In genomic region chr7:122381560-122381959, GRCm38 (mm10) we compare ENCODE assay signal across 22 mouse cellular contexts.
DNase-seq lines count a peak whose midpoint lies in the region; ATAC-seq lines count a peak whose summit lies in the region.
"Had no signal": no experiment of that assay in that cellular context is flagged by ENCODE, and none has a peak within 500 bp of the region (broad histone marks: within the 10 kb centered on the region; RNA-seq: fewer than 3 reads in every experiment).

No protein-coding gene starts in this region.

- no peaks in the 10 kb centered on the region for H3K27me3 ChIP-seq in midbrain, embryonic 11.5 days (ENCODE audit: control insufficient read depth, insufficient read depth, low read length)
- H3K27me3 ChIP-seq in midbrain, embryonic 10.5 days (ENCODE audit: low read depth, poor library complexity, severe bottlenecking), result no peaks in the 10 kb centered on the region
- H3K27me3 ChIP-seq: embryonic facial prominence, embryonic 15.5 days; limb, embryonic 13.5 days; liver, embryonic 15.5 days; neural tube, embryonic 13.5 days had no signal

- no peak for ATAC-seq in midbrain, embryonic 11.5 days (ENCODE audit: low FRiP score)
- ATAC-seq in frontal cortex, adult (ENCODE audit: low TSS enrichment), result no peak

- peak; percentile 56 for DNase-seq in cerebellum, adult 11-12 months
- DNase-seq in cerebellum, postnatal 4 days (ENCODE audit: low spot score in 2 of 2), result no peak
- peak; percentile 17 for DNase-seq in midbrain, embryonic 11.5 days (ENCODE audit: low spot score, missing footprints)
- DNase-seq in midbrain, embryonic 10.5 days (ENCODE audit: low spot score), result no peak
- peak; percentile 13 for DNase-seq in embryo, embryonic 10.5 days (ENCODE audit: low spot score)
- peak; percentile 61 for DNase-seq in thymus, postnatal 4 days
- DNase-seq in testis, postnatal 10 days (ENCODE audit: low spot score), result no peak
- DNase-seq: adrenal gland, postnatal 10 days; gastrocnemius, postnatal 14 days; heart, adult 2 months; kidney, adult 11 months; lung, postnatal 10 days; right cerebral cortex, postnatal 25 days had no signal

- no peak overlapping the region for H3K4me2 ChIP-seq in midbrain, embryonic 11.5 days
- H3K4me2 ChIP-seq: embryonic facial prominence, embryonic 15.5 days; hindbrain, embryonic 14.5 days; limb, embryonic 13.5 days; liver, embryonic 15.5 days; neural tube, embryonic 13.5 days had no signal

- H3K9ac ChIP-seq in midbrain, embryonic 11.5 days (ENCODE audit: low read length), result no peak overlapping the region
- H3K9ac ChIP-seq: embryonic facial prominence, embryonic 15.5 days; hindbrain, embryonic 14.5 days; limb, embryonic 13.5 days; liver, embryonic 15.5 days; neural tube, embryonic 13.5 days had no signal

- WGBS in midbrain, embryonic 11.5 days, result 58% methylated on average over 10 of the region's 10 CpGs
- WGBS in midbrain, embryonic 10.5 days, result 75% methylated on average over 10 of the region's 10 CpGs

- H3K9me3 ChIP-seq in midbrain, embryonic 11.5 days (ENCODE audit: control insufficient read depth, low read length), result no peaks in the 10 kb centered on the region
- no peaks in the 10 kb centered on the region for H3K9me3 ChIP-seq in midbrain, embryonic 10.5 days (replicated peaks)
- H3K9me3 ChIP-seq: embryonic facial prominence, embryonic 15.5 days; limb, embryonic 13.5 days; liver, embryonic 15.5 days; neural tube, embryonic 13.5 days had no signal

- H3K36me3 ChIP-seq in midbrain, embryonic 11.5 days (ENCODE audit: control insufficient read depth, insufficient read depth, low read length), result no peaks in the 10 kb centered on the region
- no peaks in the 10 kb centered on the region for H3K36me3 ChIP-seq in midbrain, embryonic 10.5 days
- H3K36me3 ChIP-seq: embryonic facial prominence, embryonic 15.5 days; limb, embryonic 13.5 days; liver, embryonic 15.5 days; neural tube, embryonic 13.5 days had no signal

- no peak overlapping the region for H3K4me3 ChIP-seq in midbrain, embryonic 11.5 days (ENCODE audit: low read depth, low read length)
- H3K4me3 ChIP-seq in midbrain, embryonic 10.5 days, result no peak overlapping the region
- H3K4me3 ChIP-seq: embryonic facial prominence, embryonic 15.5 days; heart, adult 2 months; layer of hippocampus, adult 2 months; limb, embryonic 13.5 days; liver, embryonic 15.5 days; megakaryocyte, embryonic 14.5 days; neural tube, embryonic 13.5 days had no signal

- H3K4me1 ChIP-seq in midbrain, embryonic 11.5 days (ENCODE audit: control insufficient read depth, insufficient read depth, low read length), result no peaks in the 10 kb centered on the region
- H3K4me1 ChIP-seq in midbrain, embryonic 10.5 days, result peaks cover 13% of the 10 kb centered on the region
- H3K4me1 ChIP-seq: liver, embryonic 15.5 days had no signal

- no peak overlapping the region for H3K27ac ChIP-seq in midbrain, embryonic 11.5 days (ENCODE audit: low read depth, low read length)
- H3K27ac ChIP-seq in midbrain, embryonic 10.5 days (replicated peaks), result no peak overlapping the region
- H3K27ac ChIP-seq: embryonic facial prominence, embryonic 15.5 days; heart, adult 2 months; hindbrain, embryonic 14.5 days; kidney, postnatal 0 days; limb, embryonic 13.5 days; liver, embryonic 15.5 days; neural tube, embryonic 13.5 days had no signal

Comparison
In these comparisons a context has a peak if more than half of its experiments do, and no peak if none do; other contexts are left out.
1. DNase-seq: peak in cerebellum, adult 11-12 months (single experiment), midbrain, embryonic 11.5 days (single experiment), embryo, embryonic 10.5 days (single experiment) and thymus, postnatal 4 days (single experiment); none in cerebellum, postnatal 4 days (0 of 2), midbrain, embryonic 10.5 days (single experiment) and testis, postnatal 10 days (single experiment).